Mouse (Mus musculus) cerebellum, postnatal 14 days (tissue): ENCODE measurements around the gene Ppp4c.
A peak's percentile ranks its signal among the peaks of the same experiment; 100 is the strongest.

Source experiments
- DNase-seq, 2 experiments: peaks; one replicate each; pipeline ENCODE4 v3.0.0; 2021; ENCODE audit warnings: mixed read lengths in 2 of 2

Gene Ppp4c

GRCm38 (mm10) chr7:126749582-126750343, 42.5 kb downstream of the Ppp4c start:
- peak in 1 of 2 experiments; percentile 3 for DNase-seq

GRCm38 (mm10) chr7:126748824-126749223, 43.5 kb downstream of the Ppp4c start:
- peak in 1 of 2 experiments; percentile 0 for DNase-seq

- DNase-seq: no peak
Observed at GRCm38 (mm10) chr7:126746798-126747197, 45.5 kb downstream of the Ppp4c start.

GRCm38 (mm10) chr7:126746066-126746465, 46.2 kb downstream of the Ppp4c start:
- DNase-seq: no peak

GRCm38 (mm10) chr7:126741964-126742482, 50.3 kb downstream of the Ppp4c start:
- no peak for DNase-seq

GRCm38 (mm10) chr7:126741452-126741851, 50.8 kb downstream of the Ppp4c start:
- no peak for DNase-seq

- DNase-seq: no peak
Observed at GRCm38 (mm10) chr7:126740977-126741376, 51.3 kb downstream of the Ppp4c start.

GRCm38 (mm10) chr7:126740132-126740735, 52.1 kb downstream of the Ppp4c start:
- no peak for DNase-seq

GRCm38 (mm10) chr7:126739551-126739950, 52.7 kb downstream of the Ppp4c start:
- DNase-seq: no peak

- DNase-seq: no peak
Observed at GRCm38 (mm10) chr7:126736122-126736521, 56.2 kb downstream of the Ppp4c start.
